Mouse (Mus musculus): ENCODE results near the gene Aldh1a3. TPM values are rescaled to one million over a fixed set of nuclear protein-coding genes. Genes with fewer than 3 reads are reported as not detected.

Gene Aldh1a3
- polyA plus RNA-seq, 1 experiment from 2014 or later = 1.7 TPM

DNA sequence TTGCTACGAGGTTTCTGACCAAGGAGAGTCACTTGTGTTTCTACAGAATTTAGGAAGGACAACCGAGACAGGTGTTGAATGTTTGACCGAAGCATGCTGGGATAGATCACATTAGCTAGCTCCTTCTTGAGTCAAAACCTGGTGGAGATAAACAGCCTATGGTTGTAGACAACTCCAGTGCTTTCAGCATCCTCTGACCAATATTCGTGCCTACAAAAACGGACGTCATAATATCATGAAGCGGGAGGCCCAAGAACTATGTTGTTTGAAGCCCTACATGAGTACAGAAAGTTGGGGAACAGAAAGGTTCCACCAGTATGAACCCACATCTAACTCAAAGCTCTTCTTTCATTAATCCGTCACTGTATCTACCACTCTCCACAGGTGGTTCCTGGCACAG lies 42.4 kb downstream of the Aldh1a3 start:
- DNase-seq (ENCODE audit: low spot score) = no peak

DNA sequence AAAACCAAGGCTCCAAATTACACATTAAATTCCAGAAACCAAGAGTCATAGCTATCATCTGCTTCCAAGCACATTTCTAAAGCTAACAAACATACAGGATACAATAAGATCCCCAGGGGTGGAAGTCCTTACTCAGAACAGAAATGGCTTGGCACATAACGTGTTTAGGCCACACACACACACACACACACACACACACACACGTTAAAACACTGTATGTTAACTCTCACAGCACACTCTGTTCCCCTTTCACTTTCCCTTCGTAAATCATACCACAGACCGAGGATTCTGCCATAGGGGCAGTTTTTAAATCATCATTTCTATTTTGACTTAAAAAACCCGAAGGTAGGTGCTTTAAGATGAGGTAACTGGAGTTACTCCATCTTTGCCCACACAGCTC lies 43.1 kb downstream of the Aldh1a3 start:
- Histone ChIP-seq H3K4me1 (replicated peaks) (peaks cover 18% of the 10 kb centered on the region), H3K27me3 (ENCODE audit: insufficient read depth, poor library complexity, severe bottlenecking) (peaks cover 18% of the 10 kb centered on the region), H3K27ac (no peak overlapping the region), H3K36me3 (no peaks in the 10 kb centered on the region), H3K4me3 (no peak overlapping the region), H3K9me3 (no peaks in the 10 kb centered on the region)
- WGBS = 84% methylated on average over 5 of the region's 5 CpGs
- DNase-seq (ENCODE audit: low spot score) = no peak

More for the DNA sequence above, 42.4 kb downstream of the Aldh1a3 start:
- no peak overlapping the region for H3K27ac ChIP-seq
- H3K4me3 ChIP-seq = no peak overlapping the region
- H3K36me3 ChIP-seq = no peaks in the 10 kb centered on the region
- 92% methylated on average over 8 of the region's 8 CpGs for WGBS
- peaks cover 18% of the 10 kb centered on the region for H3K27me3 ChIP-seq (ENCODE audit: insufficient read depth, poor library complexity, severe bottlenecking)
- H3K9me3 ChIP-seq = no peaks in the 10 kb centered on the region
- peaks cover 18% of the 10 kb centered on the region for H3K4me1 ChIP-seq (replicated peaks)

DNA sequence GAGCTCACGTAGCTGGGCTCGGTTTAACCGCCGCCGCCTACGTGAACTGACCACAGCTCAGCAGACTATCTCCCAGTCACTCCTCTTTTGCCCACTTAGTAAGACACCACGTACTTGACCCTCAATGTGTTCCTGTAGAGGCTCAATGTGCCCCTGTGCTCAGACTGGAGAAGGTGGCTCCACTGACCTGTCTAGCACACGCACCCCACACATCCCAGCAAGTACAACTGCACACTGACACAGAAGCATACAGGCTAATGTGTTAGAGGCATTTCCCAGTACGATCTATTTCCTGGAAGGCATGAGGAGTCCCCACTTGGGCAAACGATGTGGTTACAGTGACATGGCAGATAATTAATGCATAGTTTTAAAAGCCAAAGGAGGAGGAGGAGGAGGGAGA lies 50.8 kb downstream of the Aldh1a3 start:
- Histone ChIP-seq H3K36me3 (no peaks in the 10 kb centered on the region), H3K4me1 (replicated peaks) (0 out of 2 replicates have a peak, but pooled peaks cover 7% of the 10 kb centered on the region), H3K27me3 (ENCODE audit: insufficient read depth, poor library complexity, severe bottlenecking) (no peaks in the 10 kb centered on the region), H3K9me3 (no peaks in the 10 kb centered on the region), H3K27ac (peak overlapping the region; percentile 23; the same call in 1 of the 2 replicates), H3K4me3 (no peak overlapping the region)
- no peak for DNase-seq (ENCODE audit: low spot score)
- WGBS = 88% methylated on average over 10 of the region's 10 CpGs

DNA sequence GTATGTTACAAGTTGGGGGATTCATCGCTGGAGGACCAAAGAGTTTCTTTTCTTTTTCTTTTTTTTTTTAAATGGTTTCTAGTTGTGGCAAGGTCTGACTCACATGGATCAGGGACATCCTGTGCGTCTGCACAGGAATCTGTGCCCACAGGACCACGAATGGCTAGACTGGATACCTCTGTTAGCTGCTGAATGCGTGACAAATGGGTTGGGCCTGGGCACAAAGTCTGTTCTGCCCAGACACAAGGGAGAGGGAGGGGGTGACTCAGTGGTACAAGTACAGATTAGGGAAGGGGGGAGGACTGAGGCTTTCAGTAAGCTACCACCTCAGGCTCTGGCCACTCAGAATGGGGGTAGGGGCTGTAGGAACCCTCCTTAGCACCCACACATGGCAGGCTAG lies 51.6 kb downstream of the Aldh1a3 start:
- H3K36me3 ChIP-seq = no peaks in the 10 kb centered on the region

DNA sequence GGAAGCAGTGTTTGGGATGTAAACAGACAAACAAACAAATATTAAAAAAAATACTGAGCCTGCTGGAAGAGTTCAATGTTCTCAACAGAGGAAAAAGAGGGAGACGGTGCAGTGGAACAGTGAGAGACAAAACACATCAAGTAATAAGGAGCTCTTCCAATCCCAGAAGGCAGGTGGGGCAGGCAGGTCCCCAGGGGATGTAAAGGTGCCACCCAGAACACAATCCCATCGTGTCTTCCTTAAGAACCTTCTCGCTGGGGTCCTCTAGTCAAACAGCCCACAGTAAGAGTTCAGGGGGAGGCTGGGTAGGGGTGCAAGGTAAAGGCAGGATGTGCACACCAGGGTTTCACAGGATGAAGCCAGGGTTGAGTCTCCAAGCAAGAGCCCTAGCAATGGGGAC lies 53.9 kb downstream of the Aldh1a3 start:
- H3K27me3 ChIP-seq (ENCODE audit: insufficient read depth, poor library complexity, severe bottlenecking) = no peaks in the 10 kb centered on the region
- no peak for DNase-seq (ENCODE audit: low spot score)
- H3K36me3 ChIP-seq = no peaks in the 10 kb centered on the region
- H3K27ac ChIP-seq = no peak overlapping the region
- H3K4me3 ChIP-seq = no peak overlapping the region
- 0 out of 2 replicates have a peak, but pooled peaks cover 7% of the 10 kb centered on the region for H3K4me1 ChIP-seq (replicated peaks)
- WGBS = 88% methylated on average over 3 of the region's 3 CpGs
- no peaks in the 10 kb centered on the region for H3K9me3 ChIP-seq

More for the DNA sequence above, 51.6 kb downstream of the Aldh1a3 start:
- H3K27ac ChIP-seq = 0 out of 2 replicates have a peak overlapping the region, but pooled peaks have one; percentile 16
- H3K9me3 ChIP-seq = no peaks in the 10 kb centered on the region
- no peak for DNase-seq (ENCODE audit: low spot score)
- H3K27me3 ChIP-seq (ENCODE audit: insufficient read depth, poor library complexity, severe bottlenecking) = no peaks in the 10 kb centered on the region
- H3K4me3 ChIP-seq = no peak overlapping the region
- 0 out of 2 replicates have a peak, but pooled peaks cover 7% of the 10 kb centered on the region for H3K4me1 ChIP-seq (replicated peaks)
- 89% methylated on average over 4 of the region's 4 CpGs for WGBS

DNA sequence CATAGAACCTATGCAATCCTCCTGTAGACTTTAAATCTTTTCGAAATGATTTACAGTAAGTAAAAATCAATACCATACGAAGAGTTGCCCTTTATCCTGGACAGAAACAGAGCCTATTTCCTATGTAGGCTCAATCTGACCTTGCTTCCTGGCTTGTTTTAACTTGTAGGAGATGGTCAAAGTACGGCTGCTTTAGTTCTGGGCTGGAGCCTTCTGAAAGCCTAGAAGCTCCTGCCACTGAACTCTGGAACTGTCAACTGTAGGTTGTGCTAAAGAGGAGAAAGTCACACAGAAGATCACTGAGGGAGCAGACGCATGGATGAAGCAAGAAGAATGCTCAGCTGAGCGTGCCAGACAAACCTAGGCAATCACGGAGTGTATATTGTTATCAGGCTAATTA lies 56.3 kb downstream of the Aldh1a3 start:
- DNase-seq (ENCODE audit: low spot score) = no peak
- no peak overlapping the region for H3K4me3 ChIP-seq
- no peaks in the 10 kb centered on the region for H3K9me3 ChIP-seq
- no peaks in the 10 kb centered on the region for H3K4me1 ChIP-seq (replicated peaks)
- H3K27me3 ChIP-seq (ENCODE audit: insufficient read depth, poor library complexity, severe bottlenecking) = no peaks in the 10 kb centered on the region
- H3K36me3 ChIP-seq = no peaks in the 10 kb centered on the region
- 90% methylated on average over 6 of the region's 6 CpGs for WGBS
- no peak overlapping the region for H3K27ac ChIP-seq

DNA sequence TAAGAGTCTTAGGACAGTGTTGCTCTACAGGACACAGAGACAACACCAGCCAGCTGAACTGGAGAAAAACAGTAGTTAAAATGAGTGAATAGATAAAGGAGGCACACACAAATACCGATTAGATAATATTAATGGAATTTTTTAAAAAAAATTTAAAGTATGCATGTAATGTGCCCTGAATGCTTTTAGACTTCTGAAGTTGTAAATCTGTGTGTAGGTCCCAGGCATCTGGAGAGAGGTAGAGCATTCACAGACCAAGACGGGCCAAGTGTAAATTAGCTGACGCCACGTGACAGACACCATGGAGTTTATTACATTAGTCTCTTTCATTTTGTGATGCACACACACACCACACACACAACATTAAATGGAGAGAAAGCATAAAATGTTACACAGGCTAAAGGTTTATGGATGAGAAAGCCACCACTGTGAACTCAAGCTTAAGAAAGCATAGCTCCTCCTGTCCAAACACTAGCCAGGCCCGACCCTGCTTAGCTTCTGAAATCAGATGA lies 57.3 kb downstream of the Aldh1a3 start:
- Histone ChIP-seq H3K36me3 (no peaks in the 10 kb centered on the region), H3K4me3 (no peak overlapping the region)
- WGBS = 83% methylated on average over 5 of the region's 5 CpGs

DNA sequence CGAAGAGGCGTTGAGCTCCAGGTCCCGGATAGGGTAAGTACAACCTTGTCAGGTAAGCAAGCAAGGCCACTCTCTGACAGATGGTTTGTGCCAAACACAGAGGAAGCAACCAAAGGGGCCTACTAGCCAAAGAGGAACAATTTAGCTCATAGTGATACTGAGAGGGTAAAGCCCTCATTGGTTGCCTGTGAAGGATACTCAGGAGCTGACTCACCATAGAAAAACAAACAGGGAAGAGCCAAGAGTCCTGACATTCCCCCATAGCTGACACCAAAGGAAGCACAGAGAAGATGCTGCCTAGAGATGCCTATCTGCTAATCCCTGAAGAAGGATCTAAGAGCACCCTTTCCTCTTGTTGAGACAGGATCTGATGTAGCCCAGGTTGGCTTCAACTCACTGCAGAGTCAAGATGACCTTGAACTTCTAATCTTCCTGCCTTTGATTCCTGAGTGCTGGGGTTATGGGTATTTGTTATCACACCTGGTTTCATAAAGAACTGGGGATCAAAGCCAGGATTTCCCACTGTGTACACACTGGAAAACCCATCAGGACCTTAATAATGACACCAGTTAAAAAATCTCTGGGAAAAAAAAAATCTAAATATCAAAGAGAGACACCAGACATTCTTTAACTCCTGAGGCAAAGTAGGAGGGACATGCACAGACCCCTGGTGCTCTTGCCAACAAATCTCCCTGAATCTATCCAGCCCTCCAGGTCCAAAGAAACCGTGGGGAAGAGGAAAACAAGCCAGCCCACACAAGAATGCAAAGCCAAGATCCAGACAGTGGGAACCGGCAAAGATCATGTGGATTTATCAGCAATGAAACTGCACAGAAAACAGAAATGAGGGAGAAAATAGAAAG lies 58.0 kb downstream of the Aldh1a3 start:
- H3K36me3 ChIP-seq = no peaks in the 10 kb centered on the region
- H3K9me3 ChIP-seq = no peaks in the 10 kb centered on the region
- no peaks in the 10 kb centered on the region for H3K4me1 ChIP-seq (replicated peaks)
- H3K4me3 ChIP-seq = no peak overlapping the region
- no peak overlapping the region for H3K27ac ChIP-seq
- no peak for DNase-seq (ENCODE audit: low spot score)
- 79% methylated on average over 5 of the region's 5 CpGs for WGBS
- H3K27me3 ChIP-seq (ENCODE audit: insufficient read depth, poor library complexity, severe bottlenecking) = no peaks in the 10 kb centered on the region

More for the DNA sequence above, 57.3 kb downstream of the Aldh1a3 start:
- Histone ChIP-seq H3K9me3 (no peaks in the 10 kb centered on the region), H3K4me1 (replicated peaks) (no peaks in the 10 kb centered on the region), H3K27ac (no peak overlapping the region), H3K27me3 (ENCODE audit: insufficient read depth, poor library complexity, severe bottlenecking) (no peaks in the 10 kb centered on the region)
- no peak for DNase-seq (ENCODE audit: low spot score)

DNA sequence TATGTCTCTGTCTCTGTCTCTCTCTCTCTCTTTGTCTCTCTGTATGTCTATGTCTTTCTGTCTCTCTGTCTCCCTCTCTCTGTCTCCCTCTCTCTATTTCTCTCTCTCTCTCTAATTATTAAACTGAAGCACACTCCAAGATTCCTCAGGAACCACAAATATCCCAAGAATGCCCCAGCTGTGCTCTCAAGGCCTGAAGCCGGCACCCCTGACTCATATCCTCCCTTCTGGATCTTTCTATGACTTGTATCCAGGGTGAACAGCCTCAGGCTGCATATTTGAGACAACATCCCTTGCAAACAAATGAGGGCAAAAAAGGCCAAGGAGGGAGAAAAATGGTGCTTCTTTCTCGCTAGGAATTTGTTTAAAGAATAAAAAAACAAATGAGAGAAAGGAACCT lies 61.4 kb downstream of the Aldh1a3 start, which contains the start of gene Gm10974:
TSS of gene Gm10974 (plus strand) at position 2 of the 400 bp plus-strand sequence.
- Histone ChIP-seq H3K27ac (no peak within 1 kb of the TSS), H3K27me3 (ENCODE audit: insufficient read depth, poor library complexity, severe bottlenecking) (no peaks in the 10 kb centered on the region), H3K4me3 (no peak within 1 kb of the TSS), H3K36me3 (no peaks in the 10 kb centered on the region), H3K9me3 (peaks cover 14% of the 10 kb centered on the region), H3K4me1 (replicated peaks) (no peaks in the 10 kb centered on the region)
- 64% methylated on average over 2 of the region's 2 CpGs for WGBS
- no peak for DNase-seq (ENCODE audit: low spot score)

DNA sequence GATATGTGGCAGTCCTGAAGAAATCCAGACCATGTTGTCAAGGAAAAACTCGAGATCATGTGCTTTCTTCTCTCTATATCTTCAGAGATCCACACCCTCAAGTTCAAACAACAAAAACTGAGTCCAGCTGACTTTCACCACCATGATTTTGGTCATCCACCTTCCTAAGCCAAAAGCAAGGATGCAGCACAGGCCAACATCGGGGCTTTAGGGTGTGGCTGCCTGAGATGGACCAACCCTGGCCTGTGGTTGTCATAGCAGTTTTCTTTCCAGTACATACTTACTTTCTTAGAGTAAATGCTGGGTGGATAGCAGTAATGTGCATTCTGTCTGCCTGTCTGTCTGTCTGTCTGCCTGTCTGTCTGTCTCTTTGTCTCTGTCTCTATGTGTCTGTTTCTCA lies 61.9 kb downstream of the Aldh1a3 start:
- DNase-seq (ENCODE audit: low spot score) = no peak
- Histone ChIP-seq H3K36me3 (no peaks in the 10 kb centered on the region), H3K27me3 (ENCODE audit: insufficient read depth, poor library complexity, severe bottlenecking) (no peaks in the 10 kb centered on the region), H3K27ac (no peak overlapping the region), H3K4me1 (replicated peaks) (no peaks in the 10 kb centered on the region), H3K4me3 (no peak overlapping the region), H3K9me3 (peaks cover 15% of the 10 kb centered on the region)
- 74% methylated on average over 2 of the region's 2 CpGs for WGBS

DNA sequence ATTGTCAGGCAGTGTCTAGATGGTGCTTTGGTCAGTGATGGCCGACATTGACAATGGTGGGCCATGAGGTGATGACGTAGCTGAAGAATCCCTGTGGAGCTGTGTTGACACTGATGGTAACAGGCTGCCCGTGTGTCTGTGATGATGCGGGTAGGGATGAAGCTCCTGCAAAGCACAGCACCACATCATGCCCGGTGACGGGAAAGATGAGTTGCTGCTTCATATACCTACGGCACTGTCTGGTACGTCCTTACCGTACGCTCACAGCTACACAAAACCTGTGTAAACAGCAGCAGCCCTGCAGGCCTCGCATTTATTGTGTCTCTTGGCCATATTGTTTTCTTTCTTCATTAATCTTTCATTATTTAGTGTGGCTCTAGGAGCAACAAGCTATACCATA lies 62.8 kb downstream of the Aldh1a3 start:
- Histone ChIP-seq H3K4me1 (replicated peaks) (no peaks in the 10 kb centered on the region), H3K36me3 (no peaks in the 10 kb centered on the region), H3K27ac (no peak overlapping the region), H3K27me3 (ENCODE audit: insufficient read depth, poor library complexity, severe bottlenecking) (no peaks in the 10 kb centered on the region), H3K9me3 (peaks cover 15% of the 10 kb centered on the region), H3K4me3 (no peak overlapping the region)
- no peak for DNase-seq (ENCODE audit: low spot score)
- WGBS = 89% methylated on average over 11 of the region's 11 CpGs

DNA sequence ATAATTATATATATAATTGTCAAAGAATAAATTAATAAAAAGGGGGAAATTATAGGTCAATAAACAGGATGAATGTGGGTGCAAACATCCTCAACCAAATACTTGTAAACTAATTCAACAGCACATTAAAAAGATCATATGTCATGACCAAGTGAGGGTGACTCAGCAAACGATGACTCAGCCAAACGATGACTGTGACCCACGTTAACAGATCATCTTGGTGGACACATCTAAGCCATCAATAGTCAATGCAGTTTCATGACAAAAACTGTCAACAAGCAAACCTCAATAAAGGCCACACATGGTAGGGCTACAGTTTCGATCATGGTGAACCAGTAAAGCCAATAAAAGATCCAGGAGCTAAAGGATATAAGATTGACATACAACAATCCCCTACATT lies 68.3 kb downstream of the Aldh1a3 start:
- Histone ChIP-seq H3K27ac (no peak overlapping the region), H3K36me3 (no peaks in the 10 kb centered on the region), H3K27me3 (ENCODE audit: insufficient read depth, poor library complexity, severe bottlenecking) (no peaks in the 10 kb centered on the region), H3K4me1 (replicated peaks) (no peaks in the 10 kb centered on the region), H3K4me3 (no peak overlapping the region), H3K9me3 (peaks cover 15% of the 10 kb centered on the region)
- no peak for DNase-seq (ENCODE audit: low spot score)
- 88% methylated on average over 4 of the region's 4 CpGs for WGBS

DNA sequence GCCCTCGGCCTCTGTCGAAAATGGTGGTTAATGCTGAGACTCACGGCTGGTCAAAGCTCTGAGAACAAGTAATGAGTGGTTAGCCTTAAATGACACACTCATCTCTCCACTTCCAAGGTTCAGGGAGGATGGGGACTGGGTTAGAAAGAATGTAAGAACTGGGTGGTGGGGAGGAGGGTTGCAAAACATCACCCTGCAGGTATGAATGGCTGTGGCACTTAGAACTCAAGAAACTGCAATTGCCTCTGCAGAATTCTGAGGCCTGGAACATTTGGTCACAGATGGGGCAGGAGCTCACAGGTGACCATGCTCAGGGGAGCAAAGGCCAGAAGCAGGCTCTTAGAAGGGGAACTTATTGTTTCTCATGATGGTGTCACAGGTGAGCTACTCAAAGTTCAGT lies 68.9 kb downstream of the Aldh1a3 start:
- no peaks in the 10 kb centered on the region for H3K27me3 ChIP-seq (ENCODE audit: insufficient read depth, poor library complexity, severe bottlenecking)
- peaks cover 15% of the 10 kb centered on the region for H3K9me3 ChIP-seq
- WGBS = 92% methylated on average over 3 of the region's 3 CpGs
- no peaks in the 10 kb centered on the region for H3K4me1 ChIP-seq (replicated peaks)
- no peaks in the 10 kb centered on the region for H3K36me3 ChIP-seq
- H3K27ac ChIP-seq = no peak overlapping the region
- no peak for DNase-seq (ENCODE audit: low spot score)
- no peak overlapping the region for H3K4me3 ChIP-seq
